Mouse (Mus musculus) midbrain, postnatal 0 days (tissue): ENCODE measurements at regions not wholly inside any gene's neighbourhood (a gene's known extent, or its start where the extent isn't known, plus 50 kb on each side); places are given as distances from the start of the nearest gene placed in this dataset.

Experiments
- ATAC-seq: fragments of 200-750 bp; cut with Nextera tagmentation; 2 replicates; pipeline ENCODE4 v1.8.0; 2017; ENCODE audit warnings: moderate number of reproducible peaks, mild to moderate bottlenecking, moderate TSS enrichment, moderate library complexity; ENCODE audit not compliant: low FRiP score
- DNase-seq: peaks from one replicate; pipeline ENCODE4 v3.0.0-alpha.2; 2015; ENCODE audit warnings: low spot score
- H3K27ac ChIP-seq: fragments of 300-500 bp; sonication (generic); 2 replicates; pipeline ENCODE4 v1.5.1; 2014; ENCODE audit warnings: low read depth, mild to moderate bottlenecking, low read length, mixed read lengths
- H3K27me3 ChIP-seq: fragments of 300-500 bp; sonication (generic); 2 replicates; pipeline ENCODE4 v1.6.1; 2014; ENCODE audit warnings: low read length, control low read depth, mixed read lengths; ENCODE audit not compliant: insufficient read depth
- H3K36me3 ChIP-seq: fragments of 300-500 bp; sonication (generic); 2 replicates; pipeline ENCODE4 v1.6.1; 2014; ENCODE audit warnings: low read length, control low read depth, mixed read lengths; ENCODE audit not compliant: insufficient read depth
- H3K4me1 ChIP-seq: fragments of 300-500 bp; sonication (generic); 2 replicates; pipeline ENCODE4 v1.6.1; 2014; ENCODE audit warnings: mild to moderate bottlenecking, control low read depth, antibody characterized with exemption, low read length, mixed read lengths; ENCODE audit not compliant: insufficient read depth
- H3K4me2 ChIP-seq: fragments of 300-500 bp; sonication (generic); 2 replicates; pipeline ENCODE4 v1.6.1; 2014; ENCODE audit warnings: low read depth, mild to moderate bottlenecking, low read length, mixed read lengths; ENCODE audit not compliant: poor library complexity, severe bottlenecking
- H3K4me3 ChIP-seq: fragments of 300-500 bp; sonication (generic); 2 replicates; pipeline ENCODE4 v1.5.1; 2014; ENCODE audit warnings: low read depth, mild to moderate bottlenecking, low read length, moderate library complexity
- H3K9ac ChIP-seq: fragments of 300-500 bp; sonication (generic); replicated peaks from 2 replicates; pipeline ENCODE4 v1.6.1; 2014; ENCODE audit warnings: mild to moderate bottlenecking, low read length, moderate library complexity, mixed read lengths; ENCODE audit not compliant: poor library complexity, severe bottlenecking
- H3K9me3 ChIP-seq: fragments of 300-500 bp; sonication (generic); 2 replicates; pipeline ENCODE4 v1.6.1; 2016; ENCODE audit warnings: low read length, control low read depth
- CTCF ChIP-seq: IDR thresholded peaks from 2 replicates; pipeline ENCODE4 v1.5.1; 2016; ENCODE audit warnings: antibody characterized with exemption, mild to moderate bottlenecking
- WGBS: fragments of 180-500 bp; shearing (Covaris S2); extraction: QIAGEN DNeasy Blood & Tissue Kit; methylation state at CpG from one replicate; pipeline ENCODE4 v1.1.7; 2014; 5-methylcytosine and 5-hydroxymethylcytosine counted together

- no peak overlapping the region for H3K4me3 ChIP-seq
These were observed 85.6 kb upstream of the Galntl6 start for GRCm38 (mm10) chr8:58998081-58998480.

More at GRCm38 (mm10) chr8:58998081-58998480, 85.6 kb upstream of the Galntl6 start:
- DNase-seq (peak; percentile 2), ATAC-seq (no peak)
- no peak for TF ChIP-seq CTCF
- no peaks in the 10 kb centered on the region for H3K36me3 ChIP-seq
- no peaks in the 10 kb centered on the region for H3K9me3 ChIP-seq
- no peak overlapping the region for H3K9ac ChIP-seq
- no peak overlapping the region for H3K4me2 ChIP-seq
- H3K27ac ChIP-seq, result no peak overlapping the region
- WGBS, result 62% methylated on average over 1 of the region's 1 CpGs
- no peaks in the 10 kb centered on the region for H3K27me3 ChIP-seq
- H3K4me1 ChIP-seq, result no peaks in the 10 kb centered on the region
